Mouse (Mus musculus) liver, adult 2 months (tissue): ENCODE data around the gene Camkmt. TPM values are rescaled to one million over a fixed set of nuclear protein-coding genes. Genes with fewer than 3 reads are reported as not detected.
A peak's percentile ranks its signal among the peaks of the same experiment; 100 is the strongest.

Experiments
- DNase-seq: peaks from one replicate; pipeline ENCODE4 v3.0.0-alpha.2; 2011; ENCODE audit warnings: low read depth, low spot score; ENCODE audit errors: extremely low read depth
- H3K27ac ChIP-seq: fragments of 200-500 bp; replicated peaks from 2 replicates; pipeline ENCODE4 v1.5.1; 2012; ENCODE audit warnings: low read depth, mild to moderate bottlenecking, control low read depth, inconsistent platforms, low read length; ENCODE audit not compliant: insufficient read depth
- H3K27me3 ChIP-seq: fragments of 200-500 bp; 2 replicates; pipeline ENCODE4 v1.6.1; 2012; ENCODE audit warnings: mild to moderate bottlenecking, moderate library complexity, low read length, inconsistent platforms; ENCODE audit not compliant: control insufficient read depth, insufficient read depth
- H3K36me3 ChIP-seq: fragments of 200-500 bp; 2 replicates; pipeline ENCODE4 v1.6.1; 2012; ENCODE audit warnings: low read length, inconsistent platforms; ENCODE audit not compliant: control insufficient read depth, insufficient read depth
- H3K4me1 ChIP-seq: fragments of 200-500 bp; 2 replicates; pipeline ENCODE4 v1.6.1; 2011; ENCODE audit warnings: low read length; ENCODE audit not compliant: control insufficient read depth, insufficient read depth
- H3K4me3 ChIP-seq: fragments of 200-500 bp; 2 replicates; pipeline ENCODE4 v1.5.1; 2011; ENCODE audit warnings: low read depth, mild to moderate bottlenecking, control low read depth, low read length, moderate library complexity; ENCODE audit not compliant: insufficient read depth
- H3K79me2 ChIP-seq: fragments of 200-500 bp; 2 replicates; pipeline ENCODE4 v1.6.1; 2012; ENCODE audit warnings: inconsistent platforms, mild to moderate bottlenecking, low read length, moderate library complexity; ENCODE audit not compliant: control insufficient read depth, insufficient read depth
- H3K9ac ChIP-seq: fragments of 200-500 bp; 2 replicates; pipeline ENCODE4 v1.6.1; 2012; ENCODE audit warnings: low read depth, mild to moderate bottlenecking, control low read depth, inconsistent platforms, low read length
- CTCF ChIP-seq: fragments of 200-500 bp; IDR thresholded peaks from 2 replicates; pipeline ENCODE4 v1.5.1; 2011; ENCODE audit warnings: low read depth, low read length, control low read depth
- POLR2A ChIP-seq: fragments of 200-500 bp; IDR thresholded peaks from 2 replicates; pipeline ENCODE4 v1.6.1; 2011; ENCODE audit warnings: low read length, control low read depth; ENCODE audit not compliant: insufficient read depth; ENCODE audit errors: extremely low read depth
- WGBS: fragments of 180-500 bp; shearing (Covaris S2); methylation state at CpG from one replicate; pipeline ENCODE4 v1.1.7; 2018; 5-methylcytosine and 5-hydroxymethylcytosine counted together
- polyA plus RNA-seq: library from polyadenylated mRNA; depleted of rRNA; stranded (reverse); fragments of >200 nt; gene quantifications from 2 replicates; pipeline ENCODE4 v1.2.3, GENCODE M21; 2012
- total RNA-seq: library from RNA; depleted of rRNA; stranded (reverse); fragments of >200 nt; gene quantifications from 2 replicates; pipeline ENCODE4 v1.2.3, GENCODE M21; 2014

Gene Camkmt
- total and polyA plus RNA-seq, 2 experiments = 1.7 to 2.0 TPM

- Histone ChIP-seq H3K4me3 (no peak overlapping the region), H3K27ac (no peak overlapping the region), H3K79me2 (no peaks in the 10 kb centered on the region; the same call in 1 of the 2 replicates), H3K4me1 (no peaks in the 10 kb centered on the region; the same call in 1 of the 2 replicates), H3K36me3 (peaks cover 1% of the 10 kb centered on the region; the same call in 1 of the 2 replicates), H3K27me3 (no peaks in the 10 kb centered on the region), H3K9ac (no peak overlapping the region)
- TF ChIP-seq POLR2A = no peak
- no peak for TF ChIP-seq CTCF
- DNase-seq = no peak
- WGBS = 67% methylated on average over 2 of the region's 2 CpGs
Measured at GRCm38 (mm10) chr17:85085335-85085734, 5.0 kb upstream of the Camkmt start.

- no peaks in the 10 kb centered on the region; the same call in 1 of the 2 replicates for H3K79me2 ChIP-seq
- no peak overlapping the region for H3K4me3 ChIP-seq
- H3K27ac ChIP-seq = no peak overlapping the region
- WGBS = 87% methylated on average over 1 of the region's 1 CpGs
- H3K9ac ChIP-seq = no peak overlapping the region
- no peak for DNase-seq
- TF ChIP-seq CTCF (no peak), POLR2A (no peak)
- no peaks in the 10 kb centered on the region for H3K27me3 ChIP-seq
- H3K4me1 ChIP-seq = no peaks in the 10 kb centered on the region; the same call in 1 of the 2 replicates
- H3K36me3 ChIP-seq = peaks cover 1% of the 10 kb centered on the region; the same call in 1 of the 2 replicates
Measured at GRCm38 (mm10) chr17:85086501-85086900, 3.9 kb upstream of the Camkmt start.

DNA sequence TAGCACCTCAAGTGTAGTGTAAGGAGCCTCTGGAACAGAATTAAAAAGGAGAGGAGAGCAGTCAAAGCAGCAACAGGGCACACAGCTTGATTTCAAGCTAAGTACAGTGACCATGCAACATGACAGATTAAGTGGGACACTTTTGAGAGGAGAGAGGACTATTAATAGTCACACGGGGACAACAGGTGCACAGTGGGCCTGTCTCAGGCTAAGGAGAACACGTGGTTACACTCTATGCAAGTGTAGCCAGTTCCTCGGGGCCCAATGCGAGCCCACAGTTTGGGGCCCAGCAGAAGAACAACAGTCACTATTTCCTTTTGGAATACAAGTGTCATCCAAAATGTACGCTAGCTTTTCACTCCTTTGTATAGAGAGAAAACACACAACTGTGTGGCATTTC is 2.8 kb upstream of the Camkmt start:
- H3K36me3 ChIP-seq = no peaks in the 10 kb centered on the region; the same call in 1 of the 2 replicates
- H3K79me2 ChIP-seq = no peaks in the 10 kb centered on the region; the same call in 1 of the 2 replicates
- no peak overlapping the region for H3K27ac ChIP-seq
- H3K9ac ChIP-seq = no peak overlapping the region
- TF ChIP-seq POLR2A (no peak), CTCF (no peak)
- DNase-seq = no peak
- H3K27me3 ChIP-seq = no peaks in the 10 kb centered on the region
- 95% methylated on average over 5 of the region's 5 CpGs for WGBS
- H3K4me3 ChIP-seq = no peak overlapping the region
- H3K4me1 ChIP-seq = no peaks in the 10 kb centered on the region; the same call in 1 of the 2 replicates

DNA sequence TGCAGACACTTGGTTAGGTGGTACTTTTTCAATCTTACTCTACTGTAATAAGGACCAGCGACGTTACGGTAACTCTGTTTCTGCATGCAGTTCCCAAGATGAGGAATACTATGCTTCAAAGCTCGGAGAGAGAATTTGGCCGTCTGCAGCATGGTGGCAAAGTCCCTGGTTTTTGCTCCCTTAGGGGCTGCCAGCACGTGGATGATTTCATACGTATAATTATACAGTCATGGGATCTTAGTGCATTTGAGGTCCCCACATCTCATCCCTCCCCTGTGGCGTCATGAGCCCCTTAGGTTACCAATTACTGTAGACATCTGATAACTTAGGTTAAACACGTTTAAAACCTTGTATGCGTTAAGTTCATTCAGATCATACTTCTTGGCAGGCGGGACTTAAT is 2.0 kb upstream of the Camkmt start:
- Histone ChIP-seq H3K36me3 (no peaks in the 10 kb centered on the region), H3K27ac (no peak overlapping the region), H3K27me3 (no peaks in the 10 kb centered on the region), H3K4me3 (no peak overlapping the region), H3K9ac (no peak overlapping the region), H3K79me2 (no peaks in the 10 kb centered on the region; the same call in 1 of the 2 replicates), H3K4me1 (no peaks in the 10 kb centered on the region; the same call in 1 of the 2 replicates)
- no peak for DNase-seq
- WGBS = 94% methylated on average over 11 of the region's 11 CpGs
- TF ChIP-seq POLR2A (no peak), CTCF (no peak)

DNA sequence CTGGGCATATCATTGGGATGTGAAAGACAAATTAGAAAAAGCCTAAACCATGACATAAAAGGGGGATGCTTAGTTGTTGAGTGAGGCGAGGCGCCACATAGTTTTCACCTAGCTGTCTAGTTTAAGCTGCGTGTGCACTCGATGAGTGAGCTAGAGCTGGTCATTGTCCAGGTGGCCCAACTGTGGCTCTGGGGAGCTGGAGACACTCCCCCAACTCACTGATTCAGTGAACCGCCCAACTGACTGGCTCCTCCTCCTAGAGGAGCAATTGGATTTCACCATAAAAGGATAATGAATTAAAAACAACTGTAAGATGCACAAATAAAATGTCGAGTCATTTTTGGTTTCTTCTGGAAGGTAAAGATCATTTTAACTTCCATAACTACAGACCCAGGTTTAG is 1.3 kb upstream of the Camkmt start:
- 54% methylated on average over 6 of the region's 6 CpGs for WGBS
- Histone ChIP-seq H3K79me2 (no peaks in the 10 kb centered on the region; the same call in 1 of the 2 replicates), H3K9ac (no peak overlapping the region), H3K4me1 (no peaks in the 10 kb centered on the region; the same call in 1 of the 2 replicates), H3K27me3 (no peaks in the 10 kb centered on the region), H3K4me3 (no peak overlapping the region), H3K36me3 (no peaks in the 10 kb centered on the region), H3K27ac (no peak overlapping the region)
- TF ChIP-seq POLR2A = no peak
- no peak for TF ChIP-seq CTCF
- no peak for DNase-seq

DNA sequence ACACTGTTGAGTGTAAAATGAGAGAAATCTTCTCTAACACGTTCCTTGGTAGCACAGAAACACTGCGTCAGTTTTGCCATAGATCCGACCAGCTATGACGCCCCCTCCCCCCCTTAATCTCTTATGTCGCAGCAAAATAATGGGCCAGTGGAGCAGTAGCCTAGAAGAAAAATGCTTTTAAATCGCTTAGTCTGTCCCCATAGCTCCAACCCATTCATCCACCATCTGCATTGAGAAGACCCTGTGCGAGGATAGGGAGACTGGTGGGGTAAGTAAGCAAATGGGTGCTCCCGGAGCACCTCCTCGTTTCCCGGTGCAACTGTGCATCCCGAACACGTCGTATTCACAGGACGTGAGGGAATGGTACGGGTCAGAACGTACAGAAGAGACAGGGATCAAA is 731 bp upstream of the Camkmt start:
- peak overlapping the region; percentile 34 for H3K27ac ChIP-seq
- no peaks in the 10 kb centered on the region for H3K27me3 ChIP-seq
- no peak for DNase-seq
- WGBS = under 1% methylated on average over 16 of the region's 16 CpGs
- TF ChIP-seq POLR2A = no peak
- TF ChIP-seq CTCF = no peak
- peak overlapping the region; percentile 54 for H3K4me3 ChIP-seq
- H3K4me1 ChIP-seq = no peaks in the 10 kb centered on the region; the same call in 1 of the 2 replicates
- H3K36me3 ChIP-seq = no peaks in the 10 kb centered on the region
- H3K9ac ChIP-seq = peak overlapping the region; percentile 72
- no peaks in the 10 kb centered on the region; the same call in 1 of the 2 replicates for H3K79me2 ChIP-seq
